Mouse (Mus musculus): Measurements from ENCODE around the gene Usp30.

The Usp30 gene

GRCm38 (mm10) chr5:114129550-114130210 is 64.4 kb downstream of the Usp30 start:
- no peak for DNase-seq

DNA sequence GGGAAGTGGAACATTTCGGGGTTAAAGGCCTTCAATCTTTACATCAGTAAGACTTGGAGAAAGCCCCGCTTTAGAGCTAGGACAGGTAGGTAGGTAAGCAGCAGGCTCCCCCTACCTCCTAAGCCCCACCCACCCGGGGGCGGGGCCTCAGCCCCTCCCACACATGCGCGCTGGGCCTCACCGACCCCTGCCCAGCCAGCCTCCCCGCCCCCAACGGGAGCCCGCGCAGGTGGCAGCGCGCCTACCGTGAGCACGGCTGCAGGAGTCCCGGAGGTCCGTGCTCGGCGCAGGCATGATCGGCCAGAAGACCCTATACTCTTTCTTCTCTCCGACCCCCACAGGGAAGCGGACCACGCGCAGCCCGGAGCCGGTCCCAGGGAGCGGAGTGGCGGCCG is 64.9 kb downstream of the Usp30 start, which contains the start of gene Ung:
TSS of gene Ung (plus strand) at position 176 of the 395 bp plus-strand sequence.
- DNase-seq, result no peak

GRCm38 (mm10) chr5:114130698-114131520 is 65.6 kb downstream of the Usp30 start:
- DNase-seq, result peak; percentile 100

- DNase-seq, result peak; percentile 98
Measured at GRCm38 (mm10) chr5:114131521-114131840, 66.2 kb downstream of the Usp30 start.

DNA sequence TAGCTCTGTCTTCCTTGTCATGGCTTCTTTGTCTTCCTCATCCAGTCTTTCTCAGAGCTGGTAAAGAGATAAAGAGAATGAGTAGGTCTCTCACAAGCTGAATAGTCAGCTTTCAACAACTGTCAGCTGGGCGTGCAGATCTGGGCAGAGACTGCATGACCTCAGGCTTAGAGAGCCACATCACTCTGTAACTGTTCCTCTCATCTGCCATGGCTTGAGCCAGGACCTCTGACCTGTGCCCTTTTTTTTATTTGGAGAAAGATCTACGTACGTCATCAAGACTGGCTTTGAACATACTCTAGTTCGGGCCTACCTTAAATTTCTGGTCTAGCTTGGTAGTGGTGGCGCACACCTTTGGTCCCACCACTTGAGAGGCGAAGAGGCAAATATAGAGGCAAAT is 67.6 kb downstream of the Usp30 start:
- no peak for DNase-seq

- DNase-seq, result peak; percentile 96
Measured at GRCm38 (mm10) chr5:114134091-114134534, 68.9 kb downstream of the Usp30 start.

GRCm38 (mm10) chr5:114135516-114135915 is 70.3 kb downstream of the Usp30 start:
- DNase-seq, result no peak

- DNase-seq, result peak; percentile 94
Measured at GRCm38 (mm10) chr5:114137481-114138276, 72.4 kb downstream of the Usp30 start.

GRCm38 (mm10) chr5:114138277-114139164 is 73.3 kb downstream of the Usp30 start:
- DNase-seq, result peak; percentile 96

GRCm38 (mm10) chr5:114139175-114139574 is 73.9 kb downstream of the Usp30 start:
- DNase-seq, result peak; percentile 100

DNA sequence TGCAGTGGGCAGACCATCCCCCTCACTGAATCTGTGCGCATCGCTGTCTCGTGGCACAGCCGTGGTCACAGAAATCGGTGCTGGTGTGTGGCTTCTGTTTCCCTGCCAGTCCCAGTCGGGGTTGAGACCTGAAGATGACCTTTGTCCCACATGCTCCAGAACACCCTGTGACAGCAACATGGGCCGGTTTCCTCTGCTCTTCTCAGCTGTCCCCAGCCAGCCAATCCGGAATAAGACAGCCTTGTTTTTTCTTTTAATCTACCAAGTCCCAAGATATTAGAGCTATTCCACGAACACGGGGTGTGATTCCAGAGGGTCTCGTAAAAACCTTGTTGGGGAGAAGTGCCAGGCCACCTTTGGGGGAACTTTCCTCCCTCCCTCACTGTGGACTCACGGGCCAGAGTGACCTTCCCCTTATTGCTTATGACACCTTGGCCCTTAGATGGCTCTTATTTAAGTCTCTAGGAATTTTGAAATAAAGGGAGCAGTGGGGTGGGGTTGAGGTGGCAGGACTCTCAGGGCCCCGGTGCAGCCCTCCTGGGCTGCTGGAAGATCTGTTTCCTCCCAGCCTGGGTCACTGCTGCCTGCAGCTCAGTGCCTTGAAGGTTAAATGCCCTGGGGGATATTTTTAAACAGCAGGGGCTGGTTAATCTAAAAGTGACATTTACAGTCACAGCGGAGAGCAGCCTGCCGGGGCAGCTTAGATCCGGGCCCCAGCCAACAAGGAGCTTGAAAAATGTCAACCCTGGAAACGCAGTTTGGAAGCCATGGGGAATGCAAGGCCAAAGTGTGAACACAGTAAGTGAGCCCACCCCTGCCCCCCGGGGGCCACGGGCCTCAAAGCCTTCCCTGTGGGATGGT is 81.0 kb downstream of the Usp30 start, which contains the start of gene Acacb:
TSS of gene Acacb (plus strand) at position 508 of the 861 bp plus-strand sequence.
- DNase-seq, result peak; percentile 98

GRCm38 (mm10) chr5:114147043-114147972 is 82.0 kb downstream of the Usp30 start:
- no peak for DNase-seq

GRCm38 (mm10) chr5:114152359-114153092 is 87.3 kb downstream of the Usp30 start:
- DNase-seq, result no peak

DNA sequence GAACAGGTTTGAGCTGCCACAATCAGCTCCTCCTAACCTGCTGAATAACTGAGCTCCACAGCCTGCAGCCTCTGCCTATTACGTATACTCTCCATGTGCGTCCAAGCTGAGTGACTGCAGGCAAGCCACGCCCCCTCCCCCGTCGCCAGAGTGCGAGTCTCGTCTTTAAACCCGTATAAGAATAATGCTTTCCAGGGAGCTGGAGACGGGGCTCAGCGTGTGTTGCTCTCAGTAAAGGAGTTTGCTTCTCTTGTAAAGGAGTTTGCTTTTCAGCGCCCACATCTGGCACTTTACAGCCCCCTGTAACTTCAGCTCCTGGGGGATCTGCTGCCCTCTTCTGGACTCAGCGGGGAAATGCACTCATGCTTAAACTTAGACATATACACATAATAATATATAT is 88.2 kb downstream of the Usp30 start:
- DNase-seq, result no peak

GRCm38 (mm10) chr5:114154765-114155164 is 89.5 kb downstream of the Usp30 start:
- no peak for DNase-seq

DNA sequence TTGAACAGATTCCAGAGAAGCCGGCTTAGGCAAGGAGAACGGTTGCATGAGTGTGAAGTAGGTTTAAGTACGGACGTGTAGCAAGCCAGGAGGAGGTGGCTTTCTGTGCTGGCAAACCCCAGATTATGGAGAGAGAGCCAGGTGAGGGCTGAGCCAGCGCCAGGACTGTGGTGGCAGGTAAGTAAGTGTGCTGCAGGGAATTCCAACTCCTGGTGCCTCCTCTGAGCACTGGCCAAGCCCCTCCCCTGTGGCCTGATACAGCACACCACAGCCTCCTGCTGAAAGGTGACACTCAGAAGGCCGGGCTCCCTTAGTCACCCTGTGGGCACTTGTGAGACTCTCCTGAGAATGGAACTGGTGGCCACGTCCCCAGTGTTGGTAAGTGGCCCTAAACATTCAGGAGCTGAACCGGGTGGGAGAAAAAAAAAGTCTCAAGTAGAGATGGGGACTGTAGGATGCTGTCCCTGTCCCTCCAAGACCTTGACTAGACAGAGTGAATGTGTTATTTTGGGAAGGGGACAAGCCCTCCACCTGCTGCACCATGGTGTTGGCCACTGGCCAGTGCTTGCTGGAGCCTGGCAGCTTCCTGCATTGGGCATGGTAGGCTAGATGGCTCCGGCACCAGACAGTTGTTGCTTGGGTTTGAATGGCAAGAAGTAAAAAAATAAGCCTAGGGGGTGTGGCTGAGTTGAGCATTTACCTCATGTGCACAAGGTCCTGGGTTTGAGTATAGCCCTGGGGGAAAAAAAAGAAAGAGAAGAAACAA is 90.1 kb downstream of the Usp30 start:
- DNase-seq, result peak; percentile 96

DNA sequence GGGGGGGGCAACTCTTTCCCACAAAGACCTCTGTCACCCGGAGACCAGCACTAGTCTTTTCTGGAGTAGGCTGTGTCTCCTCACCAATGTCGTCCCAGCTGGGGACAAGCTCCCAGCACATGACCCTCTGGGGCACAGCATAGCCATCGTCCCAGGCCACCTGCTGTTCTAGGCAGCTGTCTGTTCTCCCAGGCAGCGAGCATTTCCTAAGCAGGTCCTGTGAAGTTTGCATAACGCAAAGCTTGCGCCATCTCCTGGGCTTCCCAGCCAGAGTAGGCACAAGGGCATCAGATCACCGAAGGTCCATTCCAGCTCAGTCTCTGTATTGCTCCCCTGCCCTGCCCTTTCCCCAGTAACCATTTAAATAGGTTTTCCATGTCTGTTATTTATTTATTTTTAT is 92.0 kb downstream of the Usp30 start:
- no peak for DNase-seq

- no peak for DNase-seq
Measured at GRCm38 (mm10) chr5:114161424-114161823, 96.2 kb downstream of the Usp30 start.
